Mouse (Mus musculus) C2C12 (cell line): ENCODE measurements around the gene Plekha4.

Experiments used
- CTCF ChIP-seq: IDR thresholded peaks from one replicate; pipeline ENCODE4 v1.5.1; 2011; ENCODE audit not compliant: control insufficient read depth, insufficient read depth, insufficient read length
- MAX ChIP-seq: IDR thresholded peaks from one replicate; pipeline ENCODE4 v1.6.1; 2011; ENCODE audit warnings: mild to moderate bottlenecking, control low read depth
- MYOD1 ChIP-seq: IDR thresholded peaks from one replicate; pipeline ENCODE4 v1.6.1; 2011; ENCODE audit warnings: low read depth; ENCODE audit not compliant: control insufficient read depth, insufficient read length
- MYOG ChIP-seq: IDR thresholded peaks from one replicate; pipeline ENCODE4 v1.6.1; 2011; ENCODE audit not compliant: control insufficient read depth, insufficient read length; ENCODE audit errors: extremely low read depth
- USF1 ChIP-seq: IDR thresholded peaks from one replicate; pipeline ENCODE4 v1.6.1; 2011; ENCODE audit warnings: low read depth, mild to moderate bottlenecking, control low read depth, moderate library complexity

- TF ChIP-seq CTCF, result no peak
- no peak for TF ChIP-seq USF1
- no peak for TF ChIP-seq MYOD1
- no peak for TF ChIP-seq MYOG
- TF ChIP-seq MAX, result no peak
Observed at GRCm38 (mm10) chr7:45549641-45550436, 23.7 kb downstream of the Plekha4 start.
